Mouse (Mus musculus) neural tube, embryonic 10.5 days (tissue): ENCODE results near the gene Olfr393.

Source experiments
- DNase-seq: peaks from one replicate; pipeline ENCODE4 v3.0.0-alpha.2; 2017; ENCODE audit warnings: low spot score; ENCODE audit errors: extremely low spot score

Olfr393 gene

DNA sequence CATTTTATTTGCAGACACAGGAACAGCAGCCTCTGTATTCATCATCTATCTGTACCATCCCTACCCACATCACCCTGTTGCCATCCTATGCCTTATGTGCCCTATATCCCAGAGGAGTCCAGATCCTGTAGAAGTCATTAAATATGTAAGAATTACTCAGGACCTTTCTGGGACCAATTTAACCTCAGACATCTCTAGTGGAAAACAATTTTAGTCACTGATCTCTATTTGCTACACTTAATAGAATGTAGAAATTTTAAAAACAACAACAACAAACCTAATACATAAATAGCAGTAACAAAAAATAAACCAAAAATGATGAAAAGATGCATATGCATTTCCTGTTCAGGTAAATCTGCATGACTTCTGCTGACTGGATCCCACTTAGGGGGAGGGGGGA is at the start of gene Olfr393:
Olfr393 (minus strand) TSS at position 101 of the 400 bp plus-strand sequence.
- DNase-seq, result no peak

- no peak for DNase-seq
Measured at GRCm38 (mm10) chr11:73890671-73891070, 39.4 kb upstream of the Olfr393 start, which contains the start of gene Olfr394. TSS of gene Olfr394 (minus strand) at chr11:73890771.

DNA sequence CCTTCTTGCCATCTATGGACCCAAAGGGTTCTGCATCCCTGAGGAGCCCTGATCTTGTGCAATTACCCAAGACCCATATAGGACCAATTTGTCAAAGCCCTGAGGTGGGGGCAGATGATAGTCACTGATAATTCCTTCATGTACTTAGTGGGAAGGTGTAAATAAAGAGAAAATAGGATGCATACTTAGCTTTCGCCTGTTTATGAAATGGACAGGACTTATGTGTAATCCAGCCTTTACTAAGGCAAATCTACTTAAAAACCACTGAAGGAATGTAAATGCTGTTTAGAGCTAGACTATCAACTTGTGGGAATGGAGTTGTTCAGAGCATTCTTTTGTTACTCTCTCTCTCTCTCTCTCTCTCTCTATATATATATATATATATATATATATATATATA is 34.3 kb downstream of the Olfr393 start, which contains the start of gene Olfr392:
Olfr392 (minus strand) TSS at position 101 of the 400 bp plus-strand sequence.
- DNase-seq, result no peak

GRCm38 (mm10) chr11:73802952-73803351 is 48.3 kb downstream of the Olfr393 start, which contains the start of gene Olfr391-ps:
TSS of gene Olfr391-ps (minus strand) at chr11:73803052.
- DNase-seq, result no peak
